Mouse (Mus musculus): Measurements from ENCODE around the gene Tm9sf3. TPM values are rescaled to one million over a fixed set of nuclear protein-coding genes. Genes with fewer than 3 reads are reported as not detected.
A peak's percentile ranks its signal among the peaks of the same experiment; 100 is the strongest.

The Tm9sf3 gene
- total and polyA plus RNA-seq, 2 experiments from 2014 or later = 68.1 to 99.0 TPM

DNA sequence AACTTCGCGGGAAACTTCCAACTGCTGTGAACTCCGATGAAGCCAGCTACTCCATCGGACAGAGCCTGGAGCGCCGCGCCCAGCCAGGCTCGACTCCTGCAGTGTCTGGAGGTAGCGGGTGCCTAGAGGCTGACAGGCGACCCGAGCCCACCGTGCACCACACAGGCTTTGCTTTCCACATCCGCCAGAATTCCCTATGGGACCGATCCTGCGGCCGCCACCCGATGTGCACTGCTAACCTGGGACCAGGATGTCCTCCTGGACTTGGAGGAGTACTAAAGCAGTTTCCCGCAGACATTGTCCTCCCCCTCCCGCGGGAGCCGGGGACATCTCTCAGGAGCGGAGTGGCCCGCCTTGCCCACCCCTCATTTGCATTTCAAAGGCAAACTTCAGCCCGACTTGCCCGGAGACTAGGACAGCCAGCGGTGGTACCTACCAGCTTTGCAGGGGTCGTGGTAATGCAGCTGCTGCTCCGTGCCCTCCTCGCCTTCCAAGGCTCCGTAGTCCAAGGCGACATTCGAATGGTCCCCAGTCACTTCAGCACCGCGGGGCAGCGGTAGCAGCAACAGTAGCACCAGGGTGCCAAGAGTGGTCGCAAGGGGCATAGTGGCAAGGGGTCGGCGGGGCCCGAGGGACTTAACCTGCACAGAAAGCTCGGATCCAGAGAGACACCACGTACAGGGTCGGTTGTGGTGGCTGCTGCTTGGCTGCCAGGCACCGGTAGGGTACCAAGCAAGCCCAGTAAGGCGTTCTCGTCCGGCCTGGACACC, 57.6 kb downstream of the Tm9sf3 start:
- DNase-seq (ENCODE audit: low spot score) (no peak), ATAC-seq (peak; percentile 2)
- Histone ChIP-seq H3K4me2 (ENCODE audit: low read depth, low read length) (peak overlapping the region; percentile 97), H3K9me3 (ENCODE audit: low read length) (no peaks in the 10 kb centered on the region), H3K27me3 (ENCODE audit: insufficient read depth, low read length) (0 out of 2 replicates have a peak, but pooled peaks cover 21% of the 10 kb centered on the region), H3K4me3 (ENCODE audit: low read length) (peak overlapping the region; percentile 41), H3K27ac (no peak overlapping the region), H3K9ac (replicated peaks; ENCODE audit: low read length) (peak overlapping the region; percentile 47; the same call in 1 of the 2 replicates), H3K4me1 (ENCODE audit: insufficient read depth, low read length) (peaks cover 16% of the 10 kb centered on the region; the same call in 1 of the 2 replicates), H3K36me3 (ENCODE audit: insufficient read depth, low read length) (no peaks in the 10 kb centered on the region)
- no peak for TF ChIP-seq CTCF (IDR thresholded peaks at IDR 0.05; ENCODE audit: low read depth)
- WGBS = under 1% methylated on average over 46 of the region's 46 CpGs

DNA sequence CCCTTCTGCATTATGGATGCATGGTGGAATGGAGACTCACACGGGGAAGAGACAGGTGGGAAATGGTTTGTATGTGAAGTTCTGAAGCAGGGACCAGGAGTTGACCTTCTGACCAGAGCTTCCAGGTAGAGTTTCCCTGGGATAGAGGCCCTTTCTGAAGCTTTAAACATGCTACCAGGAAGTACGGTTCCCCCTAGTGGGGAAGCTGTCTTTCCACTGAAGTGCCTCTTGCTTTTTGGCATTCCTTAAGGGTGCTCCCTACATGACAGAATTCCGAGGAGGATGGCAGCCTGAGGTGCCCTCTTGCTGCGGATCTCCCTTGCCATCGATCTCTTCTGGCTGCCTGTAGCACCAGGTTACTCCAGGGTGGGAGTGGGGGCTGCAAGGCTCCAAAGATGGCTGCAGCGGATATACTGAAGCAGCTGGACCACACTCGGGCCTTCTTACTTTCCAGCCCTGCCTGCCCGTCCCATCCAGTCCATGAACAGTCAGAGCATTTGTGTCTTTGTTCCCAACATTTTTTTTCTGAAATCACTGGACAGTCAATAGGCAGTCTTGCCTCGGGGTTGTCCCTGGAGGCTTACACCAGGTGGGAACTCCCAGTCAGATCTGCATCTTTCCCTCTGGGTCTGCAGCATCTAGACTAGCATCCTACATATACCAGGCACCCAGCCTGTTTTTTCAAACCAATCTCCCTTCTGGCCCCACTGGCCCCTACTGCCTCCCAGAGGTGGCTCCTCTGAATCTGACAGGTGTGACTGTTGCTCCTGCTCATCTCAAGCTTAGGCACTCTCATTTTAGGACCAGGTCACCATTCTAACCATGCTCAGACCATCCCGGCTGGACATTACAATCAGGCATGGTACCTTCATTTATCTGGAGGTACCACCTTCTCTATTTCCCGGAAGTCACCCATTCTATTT, 59.4 kb downstream of the Tm9sf3 start:
- Histone ChIP-seq H3K36me3 (ENCODE audit: insufficient read depth, low read length) (no peaks in the 10 kb centered on the region), H3K27ac (no peak overlapping the region), H3K27me3 (ENCODE audit: insufficient read depth, low read length) (0 out of 2 replicates have a peak, but pooled peaks cover 21% of the 10 kb centered on the region), H3K9me3 (ENCODE audit: low read length) (no peaks in the 10 kb centered on the region), H3K4me3 (ENCODE audit: low read length) (no peak overlapping the region), H3K9ac (replicated peaks; ENCODE audit: low read length) (no peak overlapping the region), H3K4me1 (ENCODE audit: insufficient read depth, low read length) (peaks cover 16% of the 10 kb centered on the region; the same call in 1 of the 2 replicates), H3K4me2 (ENCODE audit: low read depth, low read length) (no peak overlapping the region)
- ATAC-seq (no peak), DNase-seq (ENCODE audit: low spot score) (peak; percentile 53)
- 68% methylated on average over 11 of the region's 11 CpGs for WGBS
- peak; percentile 62 for TF ChIP-seq CTCF (IDR thresholded peaks at IDR 0.05; ENCODE audit: low read depth)

DNA sequence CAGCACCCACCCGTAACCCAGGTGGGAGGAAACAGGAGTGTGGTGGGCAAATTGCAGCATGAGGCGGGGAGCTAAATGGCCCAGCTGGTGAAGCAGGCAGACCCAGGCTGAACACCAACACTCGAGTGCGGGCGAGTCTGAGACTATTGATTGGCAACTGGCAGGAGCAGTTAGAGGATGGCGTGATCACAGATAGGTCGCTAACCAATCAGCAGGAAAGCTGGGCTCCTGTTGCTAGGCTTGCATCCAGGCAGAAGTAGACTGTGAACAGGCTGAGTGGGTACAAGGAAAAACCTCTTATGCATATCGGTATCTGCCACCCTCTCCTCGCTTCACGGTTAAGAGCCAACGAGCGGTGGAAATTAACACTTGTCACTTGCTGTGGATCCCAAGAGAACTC, 66.2 kb downstream of the Tm9sf3 start:
- Histone ChIP-seq H3K36me3 (ENCODE audit: insufficient read depth, low read length) (no peaks in the 10 kb centered on the region), H3K4me2 (ENCODE audit: low read depth, low read length) (no peak overlapping the region), H3K9ac (replicated peaks; ENCODE audit: low read length) (no peak overlapping the region), H3K4me3 (ENCODE audit: low read length) (no peak overlapping the region), H3K27me3 (ENCODE audit: insufficient read depth, low read length) (no peaks in the 10 kb centered on the region), H3K4me1 (ENCODE audit: insufficient read depth, low read length) (no peaks in the 10 kb centered on the region), H3K9me3 (ENCODE audit: low read length) (no peaks in the 10 kb centered on the region), H3K27ac (no peak overlapping the region)
- no peak for TF ChIP-seq CTCF (IDR thresholded peaks at IDR 0.05; ENCODE audit: low read depth)
- ATAC-seq (peak; percentile 43; the same call in 1 of the 2 replicates), DNase-seq (ENCODE audit: low spot score) (peak; percentile 18)
- WGBS = 75% methylated on average over 12 of the region's 12 CpGs

DNA sequence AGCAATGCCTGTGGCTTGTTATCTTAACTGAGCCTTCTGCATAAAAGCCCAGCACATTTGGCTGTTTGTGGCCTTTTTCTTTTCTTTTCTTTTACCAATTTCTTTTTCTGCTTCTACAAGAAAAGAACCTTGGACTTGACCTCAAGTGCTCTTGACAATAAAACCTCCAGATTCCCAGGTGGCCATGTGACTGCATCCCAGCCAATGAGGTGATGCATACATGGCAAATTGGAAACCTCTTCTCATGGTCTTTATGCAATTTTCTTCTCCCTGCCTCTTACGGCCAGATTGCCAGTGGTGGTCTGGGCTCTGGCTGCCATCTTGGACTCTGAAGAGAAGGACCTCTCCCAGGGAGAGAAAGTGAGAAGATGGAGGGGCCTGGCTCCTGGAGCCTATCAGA, 70.4 kb downstream of the Tm9sf3 start:
- WGBS = 65% methylated on average over 1 of the region's 1 CpGs
- no peaks in the 10 kb centered on the region for H3K36me3 ChIP-seq (ENCODE audit: insufficient read depth, low read length)
- ATAC-seq (no peak), DNase-seq (ENCODE audit: low spot score) (no peak)
- no peak overlapping the region for H3K27ac ChIP-seq
- no peak overlapping the region for H3K4me3 ChIP-seq (ENCODE audit: low read length)
- H3K9me3 ChIP-seq (ENCODE audit: low read length) = no peaks in the 10 kb centered on the region
- no peaks in the 10 kb centered on the region for H3K27me3 ChIP-seq (ENCODE audit: insufficient read depth, low read length)
- no peak overlapping the region for H3K4me2 ChIP-seq (ENCODE audit: low read depth, low read length)
- no peak for TF ChIP-seq CTCF (IDR thresholded peaks at IDR 0.05; ENCODE audit: low read depth)
- H3K4me1 ChIP-seq (ENCODE audit: insufficient read depth, low read length) = no peaks in the 10 kb centered on the region
- H3K9ac ChIP-seq (replicated peaks; ENCODE audit: low read length) = no peak overlapping the region

DNA sequence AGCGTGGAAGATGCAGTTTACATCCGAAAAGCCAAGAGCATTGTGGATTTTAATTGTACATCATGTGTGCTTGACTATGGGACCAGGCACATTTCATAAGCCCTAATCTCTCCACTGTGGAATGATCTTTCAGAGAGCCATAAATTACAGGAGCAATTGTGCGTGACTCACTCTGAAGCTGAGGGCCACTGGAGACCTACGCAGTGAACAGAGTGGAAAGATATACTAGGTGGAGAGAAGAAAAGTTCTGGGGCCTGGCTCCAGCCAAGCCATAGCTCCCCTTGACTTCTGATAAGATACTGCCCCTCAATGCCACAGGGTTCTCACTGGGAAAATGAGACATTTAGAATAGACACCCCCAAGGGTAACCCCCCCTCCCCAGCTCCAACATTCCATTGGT, 70.8 kb downstream of the Tm9sf3 start:
- Histone ChIP-seq H3K27me3 (ENCODE audit: insufficient read depth, low read length) (no peaks in the 10 kb centered on the region), H3K36me3 (ENCODE audit: insufficient read depth, low read length) (no peaks in the 10 kb centered on the region), H3K4me2 (ENCODE audit: low read depth, low read length) (no peak overlapping the region), H3K9ac (replicated peaks; ENCODE audit: low read length) (no peak overlapping the region), H3K4me1 (ENCODE audit: insufficient read depth, low read length) (no peaks in the 10 kb centered on the region), H3K27ac (no peak overlapping the region), H3K9me3 (ENCODE audit: low read length) (no peaks in the 10 kb centered on the region), H3K4me3 (ENCODE audit: low read length) (no peak overlapping the region)
- ATAC-seq (no peak), DNase-seq (ENCODE audit: low spot score) (no peak)
- TF ChIP-seq CTCF (IDR thresholded peaks at IDR 0.05; ENCODE audit: low read depth) = no peak
- 73% methylated on average over 4 of the region's 4 CpGs for WGBS

- Histone ChIP-seq H3K9me3 (ENCODE audit: low read length) (no peaks in the 10 kb centered on the region), H3K4me3 (ENCODE audit: low read length) (no peak overlapping the region), H3K27ac (no peak overlapping the region), H3K4me1 (ENCODE audit: insufficient read depth, low read length) (no peaks in the 10 kb centered on the region), H3K4me2 (ENCODE audit: low read depth, low read length) (no peak overlapping the region), H3K36me3 (ENCODE audit: insufficient read depth, low read length) (no peaks in the 10 kb centered on the region), H3K9ac (replicated peaks; ENCODE audit: low read length) (no peak overlapping the region), H3K27me3 (ENCODE audit: insufficient read depth, low read length) (no peaks in the 10 kb centered on the region)
- ATAC-seq (no peak), DNase-seq (ENCODE audit: low spot score) (no peak)
- WGBS = 82% methylated on average over 9 of the region's 9 CpGs
- TF ChIP-seq CTCF (IDR thresholded peaks at IDR 0.05; ENCODE audit: low read depth) = no peak
Observed at GRCm38 (mm10) chr19:41191724-41192123, 72.1 kb downstream of the Tm9sf3 start.
